Mouse (Mus musculus): Measurements from ENCODE around the gene Ckap2. TPM values are rescaled to one million over a fixed set of nuclear protein-coding genes. Genes with fewer than 3 reads are reported as not detected.
"Not testable (repeated sequence)": the region's sequence is repeated elsewhere in the genome, so short reads cannot be mapped to it uniquely, and the experiment has no call there.

The Ckap2 gene
- polyA plus RNA-seq, 1 experiment from 2014 or later: 21.5 TPM

GRCm38 (mm10) chr8:22148367-22148740 lies 37.3 kb downstream of the Ckap2 start:
- no peaks in the 10 kb centered on the region for H3K27me3 ChIP-seq

GRCm38 (mm10) chr8:22147706-22148366 lies 37.8 kb downstream of the Ckap2 start:
- H3K4me3 ChIP-seq (replicated peaks): no peak overlapping the region
- H3K9ac ChIP-seq: no peak overlapping the region
- no peaks in the 10 kb centered on the region for H3K36me3 ChIP-seq (replicated peaks)
- H3K9me3 ChIP-seq (replicated peaks): no peaks in the 10 kb centered on the region
- no peak for ATAC-seq (ENCODE audit: insufficient read depth)
- WGBS (ENCODE audit: insufficient replicate concordance): 68% methylated on average over 9 of the region's 9 CpGs
- peaks cover 14% of the 10 kb centered on the region for H3K4me1 ChIP-seq (replicated peaks)
- no peaks in the 10 kb centered on the region for H3K27me3 ChIP-seq
- H3K4me2 ChIP-seq: no peak overlapping the region
- H3K27ac ChIP-seq (replicated peaks): no peak overlapping the region

More at GRCm38 (mm10) chr8:22148367-22148740, 37.3 kb downstream of the Ckap2 start:
- ATAC-seq (ENCODE audit: insufficient read depth): no peak
- Histone ChIP-seq H3K4me1 (replicated peaks) (peaks cover 14% of the 10 kb centered on the region), H3K4me3 (replicated peaks) (no peak overlapping the region), H3K9ac (no peak overlapping the region), H3K27ac (replicated peaks) (no peak overlapping the region), H3K4me2 (no peak overlapping the region), H3K9me3 (replicated peaks) (no peaks in the 10 kb centered on the region), H3K36me3 (replicated peaks) (no peaks in the 10 kb centered on the region)
- WGBS (ENCODE audit: insufficient replicate concordance): 89% methylated on average over 7 of the region's 7 CpGs

GRCm38 (mm10) chr8:22145831-22146230 lies 39.8 kb downstream of the Ckap2 start:
- Histone ChIP-seq H3K36me3 (replicated peaks) (no peaks in the 10 kb centered on the region), H3K27ac (replicated peaks) (no peak overlapping the region), H3K9ac (no peak overlapping the region), H3K4me1 (replicated peaks) (peaks cover 14% of the 10 kb centered on the region), H3K9me3 (replicated peaks) (no peaks in the 10 kb centered on the region), H3K27me3 (no peaks in the 10 kb centered on the region), H3K4me2 (no peak overlapping the region), H3K4me3 (replicated peaks) (no peak overlapping the region)
- ATAC-seq (ENCODE audit: insufficient read depth): no peak
- WGBS (ENCODE audit: insufficient replicate concordance): 71% methylated on average over 6 of the region's 6 CpGs

GRCm38 (mm10) chr8:22143764-22144491 lies 41.7 kb downstream of the Ckap2 start:
- no peaks in the 10 kb centered on the region for H3K36me3 ChIP-seq (replicated peaks)
- WGBS (ENCODE audit: insufficient replicate concordance): 31% methylated on average over 1 of the region's 1 CpGs
- no peak overlapping the region for H3K9ac ChIP-seq
- H3K4me2 ChIP-seq: no peak overlapping the region; the same call in 1 of the 2 replicates
- H3K27ac ChIP-seq (replicated peaks): no peak overlapping the region; the same call in 1 of the 2 replicates
- H3K9me3 ChIP-seq (replicated peaks): no peaks in the 10 kb centered on the region
- ATAC-seq (ENCODE audit: insufficient read depth): peak; percentile 74
- peaks cover 14% of the 10 kb centered on the region for H3K4me1 ChIP-seq (replicated peaks)
- no peak overlapping the region for H3K4me3 ChIP-seq (replicated peaks)
- no peaks in the 10 kb centered on the region for H3K27me3 ChIP-seq

DNA sequence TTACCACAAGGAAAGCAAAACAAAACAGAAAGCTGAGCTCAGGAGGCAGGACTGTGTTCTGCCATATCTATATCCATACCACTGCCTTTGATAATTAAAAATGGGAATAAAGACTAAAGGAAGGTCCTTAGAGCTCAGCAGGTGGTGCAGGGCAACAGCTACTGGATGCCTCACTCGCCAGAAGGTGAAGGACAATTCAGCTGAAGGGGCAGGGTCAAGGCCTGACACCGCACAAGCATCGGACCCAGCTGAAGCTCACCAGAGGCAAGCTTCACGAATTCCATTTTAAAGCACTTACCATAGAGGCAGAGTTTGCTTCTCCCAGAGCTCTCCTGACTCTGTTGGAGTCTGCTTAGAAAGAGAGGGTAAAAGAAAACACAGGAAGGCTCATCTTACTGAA lies 43.0 kb downstream of the Ckap2 start:
- Histone ChIP-seq H3K4me3 (replicated peaks) (no peak overlapping the region), H3K9ac (no peak overlapping the region), H3K4me2 (no peak overlapping the region), H3K27ac (replicated peaks) (no peak overlapping the region), H3K4me1 (replicated peaks) (peaks cover 14% of the 10 kb centered on the region), H3K27me3 (no peaks in the 10 kb centered on the region), H3K9me3 (replicated peaks) (no peaks in the 10 kb centered on the region), H3K36me3 (replicated peaks) (no peaks in the 10 kb centered on the region)
- WGBS (ENCODE audit: insufficient replicate concordance): 78% methylated on average over 4 of the region's 4 CpGs
- no peak for ATAC-seq (ENCODE audit: insufficient read depth)

DNA sequence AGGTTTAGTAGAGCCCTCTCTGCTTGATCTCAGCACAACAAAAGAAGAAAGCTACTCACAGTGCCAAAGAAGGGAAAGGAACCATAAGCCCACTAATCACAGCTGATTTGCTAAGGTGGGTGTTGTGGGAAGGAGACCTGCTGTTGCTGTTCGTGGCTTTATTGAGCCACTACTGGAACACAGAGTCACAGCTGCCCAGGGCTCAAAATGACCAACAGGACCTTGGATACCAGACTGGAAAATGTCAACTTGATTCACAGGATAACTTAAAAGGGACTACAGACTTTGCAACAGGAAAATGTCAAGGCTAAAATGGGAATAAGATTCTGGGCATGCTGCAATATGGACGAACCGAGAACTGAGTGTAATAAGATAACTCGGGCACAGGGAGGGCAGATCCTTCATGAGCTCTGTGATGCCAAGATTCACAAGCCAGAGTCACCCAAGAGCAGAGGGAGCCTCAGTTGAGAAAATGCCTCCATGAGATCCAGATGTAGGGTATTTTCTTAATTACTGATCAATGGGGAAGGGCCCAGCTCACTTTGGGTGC lies 43.7 kb downstream of the Ckap2 start:
- no peak overlapping the region for H3K27ac ChIP-seq (replicated peaks)
- H3K9ac ChIP-seq: no peak overlapping the region
- H3K4me2 ChIP-seq: no peak overlapping the region
- no peaks in the 10 kb centered on the region for H3K27me3 ChIP-seq
- H3K9me3 ChIP-seq (replicated peaks): no peaks in the 10 kb centered on the region
- H3K4me3 ChIP-seq (replicated peaks): no peak overlapping the region
- no peak for ATAC-seq (ENCODE audit: insufficient read depth)
- peaks cover 14% of the 10 kb centered on the region for H3K4me1 ChIP-seq (replicated peaks)
- 69% methylated on average over 4 of the region's 4 CpGs for WGBS (ENCODE audit: insufficient replicate concordance)
- no peaks in the 10 kb centered on the region for H3K36me3 ChIP-seq (replicated peaks)

GRCm38 (mm10) chr8:22136462-22136861 lies 49.2 kb downstream of the Ckap2 start:
- H3K9ac ChIP-seq; H3K4me3 ChIP-seq (replicated peaks); H3K9me3 ChIP-seq (replicated peaks); H3K27me3 ChIP-seq; ATAC-seq (ENCODE audit: insufficient read depth); H3K4me2 ChIP-seq; H3K27ac ChIP-seq (replicated peaks); H3K36me3 ChIP-seq (replicated peaks): not testable (repeated sequence)
- peaks cover 30% of the 10 kb centered on the region for H3K4me1 ChIP-seq (replicated peaks)
- WGBS (ENCODE audit: insufficient replicate concordance): 90% methylated on average over 9 of the region's 9 CpGs

DNA sequence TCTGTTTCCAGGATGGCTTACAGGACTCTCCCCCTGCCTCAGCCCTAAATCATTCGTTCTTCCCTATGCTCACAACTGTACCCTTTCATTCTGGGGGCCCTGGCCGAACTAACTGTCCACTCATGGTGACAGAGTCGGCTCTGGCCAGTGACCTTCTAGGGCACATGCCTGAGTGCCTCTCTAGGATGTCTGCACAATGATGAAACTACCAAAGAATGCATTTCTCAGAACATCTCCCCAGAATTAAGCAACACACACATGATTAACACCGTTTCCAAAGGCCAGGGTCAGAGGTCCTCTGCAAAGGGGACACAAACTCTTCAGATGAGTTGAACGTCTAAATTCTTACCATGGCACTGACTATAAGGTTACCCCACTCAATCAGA lies 50.9 kb downstream of the Ckap2 start:
- peak overlapping the region; percentile 88 for H3K27ac ChIP-seq (replicated peaks)
- peak overlapping the region; percentile 49 for H3K4me2 ChIP-seq
- no peaks in the 10 kb centered on the region for H3K9me3 ChIP-seq (replicated peaks)
- 63% methylated on average over 5 of the region's 5 CpGs for WGBS (ENCODE audit: insufficient replicate concordance)
- no peaks in the 10 kb centered on the region for H3K27me3 ChIP-seq
- H3K4me3 ChIP-seq (replicated peaks): no peak overlapping the region
- H3K4me1 ChIP-seq (replicated peaks): peaks cover 30% of the 10 kb centered on the region
- no peak for ATAC-seq (ENCODE audit: insufficient read depth)
- H3K36me3 ChIP-seq (replicated peaks): 0 out of 2 replicates have a peak, but pooled peaks cover 11% of the 10 kb centered on the region
- no peak overlapping the region for H3K9ac ChIP-seq

DNA sequence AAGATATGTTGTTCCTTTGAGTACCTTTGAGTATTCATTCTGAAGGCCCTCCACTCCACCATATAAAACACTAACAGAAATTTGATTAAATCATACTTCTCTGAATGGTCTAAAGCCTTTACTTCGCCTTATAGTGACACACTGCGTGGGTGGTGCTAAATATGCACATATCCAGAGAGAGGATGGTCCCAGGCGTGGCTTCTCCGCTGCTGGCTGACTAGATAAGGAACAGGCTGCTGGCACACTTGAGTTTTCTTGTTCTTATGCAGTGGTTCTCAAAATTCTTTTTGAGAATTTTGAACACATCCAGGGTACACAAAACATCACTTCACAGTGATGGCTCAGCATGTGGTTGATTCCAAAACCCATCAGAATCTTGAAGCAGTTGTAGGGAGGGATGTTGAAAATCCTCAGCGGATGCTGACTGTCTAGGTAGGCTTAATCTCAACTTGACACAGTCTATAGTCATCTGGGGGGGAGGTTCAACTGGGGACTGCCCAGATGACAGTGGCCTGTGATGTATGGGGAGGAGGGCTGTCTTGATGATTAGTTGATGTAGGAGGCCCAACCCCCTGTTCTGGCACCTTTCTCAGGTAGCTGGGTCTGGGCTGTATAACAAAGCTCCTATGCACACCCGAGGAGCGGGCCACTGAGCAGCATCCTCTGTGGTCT lies 51.4 kb downstream of the Ckap2 start:
- peak; percentile 100 for ATAC-seq (ENCODE audit: insufficient read depth)
- Histone ChIP-seq H3K27ac (replicated peaks) (peak overlapping the region; percentile 88), H3K27me3 (no peaks in the 10 kb centered on the region), H3K4me3 (replicated peaks) (peak overlapping the region; percentile 3; the same call in 1 of the 2 replicates), H3K4me1 (replicated peaks) (peaks cover 30% of the 10 kb centered on the region), H3K36me3 (replicated peaks) (0 out of 2 replicates have a peak, but pooled peaks cover 11% of the 10 kb centered on the region), H3K9ac (no peak overlapping the region; the same call in 1 of the 2 replicates), H3K9me3 (replicated peaks) (no peaks in the 10 kb centered on the region), H3K4me2 (peak overlapping the region; percentile 49)
- WGBS (ENCODE audit: insufficient replicate concordance): 41% methylated on average over 7 of the region's 7 CpGs

DNA sequence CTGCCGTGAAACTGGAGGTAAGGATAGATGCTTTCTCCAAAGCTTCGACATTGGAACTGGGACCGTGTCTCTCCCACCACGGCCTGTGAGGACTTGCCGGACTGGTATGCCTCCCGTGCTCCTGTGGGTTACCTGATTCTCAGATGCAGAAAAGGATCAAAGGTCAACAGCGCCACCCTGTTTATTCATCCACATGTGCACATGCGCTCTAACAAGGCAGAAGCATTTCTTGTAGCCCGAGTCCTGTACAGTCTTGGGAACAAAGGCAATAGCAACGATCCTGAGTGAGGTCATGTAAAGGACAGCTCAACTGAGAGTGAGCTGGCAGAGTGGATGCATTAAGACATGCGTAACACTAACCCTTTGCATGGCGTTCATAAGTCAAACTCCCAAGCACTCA lies 53.6 kb downstream of the Ckap2 start:
- Histone ChIP-seq H3K4me2 (no peak overlapping the region), H3K27me3 (no peaks in the 10 kb centered on the region), H3K36me3 (replicated peaks) (0 out of 2 replicates have a peak, but pooled peaks cover 15% of the 10 kb centered on the region), H3K27ac (replicated peaks) (no peak overlapping the region), H3K4me3 (replicated peaks) (no peak overlapping the region), H3K9me3 (replicated peaks) (no peaks in the 10 kb centered on the region), H3K4me1 (replicated peaks) (peaks cover 30% of the 10 kb centered on the region), H3K9ac (no peak overlapping the region)
- 85% methylated on average over 12 of the region's 12 CpGs for WGBS (ENCODE audit: insufficient replicate concordance)
- no peak for ATAC-seq (ENCODE audit: insufficient read depth)

All from liver, embryonic 15.5 days (tissue).